Mouse (Mus musculus): ENCODE measurements at regions not wholly inside any gene's neighbourhood (a gene's known extent, or its start where the extent isn't known, plus 50 kb on each side); places are given as distances from the start of the nearest gene placed in this dataset.
A peak's percentile ranks its signal among the peaks of the same experiment; 100 is the strongest.

DNA sequence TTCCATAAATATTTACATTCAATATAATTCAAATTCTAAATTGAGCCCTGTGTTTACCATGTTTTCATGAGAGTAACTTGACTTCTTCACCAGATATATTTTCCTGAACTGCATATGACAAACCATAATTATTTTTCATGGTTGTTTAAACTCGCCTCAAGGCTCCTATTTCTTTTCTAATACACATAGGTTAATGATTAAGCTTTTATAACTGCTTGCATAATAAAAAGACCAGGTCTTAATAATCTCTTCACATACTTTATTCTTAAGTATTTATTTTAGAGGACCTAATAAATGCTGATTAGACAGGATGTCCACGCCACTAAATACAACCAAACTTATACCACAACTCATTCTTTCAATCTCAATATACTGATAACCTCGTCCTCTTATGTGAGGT lies 86.1 kb upstream of the Gnpda2 start:
- DNase-seq (ENCODE audit: low spot score) = no peak

DNA sequence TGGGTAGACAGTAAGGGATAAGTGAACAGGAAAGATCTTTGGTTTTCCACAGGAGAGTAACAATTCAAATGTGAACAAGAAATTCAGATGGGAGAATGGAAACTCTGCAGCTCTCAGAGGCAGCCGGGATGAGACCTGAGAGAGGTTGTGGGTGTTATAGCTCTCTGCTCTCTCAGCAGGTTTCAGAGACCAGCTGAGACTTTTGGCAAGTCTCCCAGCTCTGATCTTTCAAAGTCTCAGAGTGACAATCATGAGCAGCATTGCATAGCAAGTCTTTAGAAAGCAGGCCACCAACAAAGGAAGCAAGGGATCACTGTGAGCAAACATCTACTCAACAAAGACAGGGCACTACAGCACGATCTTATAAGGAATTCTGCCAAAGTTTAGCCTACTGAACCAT lies 73.4 kb upstream of the Gnpda2 start:
- DNase-seq (ENCODE audit: low spot score) = peak; percentile 11

DNA sequence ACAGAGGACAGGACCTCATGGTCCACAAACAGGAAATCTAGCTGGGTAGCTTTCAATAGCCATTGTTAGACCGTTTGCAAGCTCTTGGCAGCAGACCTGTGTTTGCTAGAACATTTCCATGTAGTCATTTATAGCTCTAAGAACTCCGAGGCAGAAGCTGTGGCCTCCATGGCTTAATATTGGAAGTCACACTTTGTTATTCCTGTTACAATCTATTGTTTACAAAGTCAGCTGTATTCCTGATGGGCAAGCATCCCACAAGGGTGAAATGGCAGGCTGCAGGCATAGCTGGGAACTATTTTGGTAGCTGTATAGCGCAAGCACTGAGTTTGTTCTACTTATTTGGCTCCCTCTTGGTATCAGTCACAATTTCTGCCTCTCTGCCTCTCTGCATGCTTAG lies 71.8 kb upstream of the Gnpda2 start:
- DNase-seq (ENCODE audit: low spot score) = no peak
